Mouse (Mus musculus): ENCODE results near the gene Cobll1.
A peak's percentile ranks its signal among the peaks of the same experiment; 100 is the strongest.

Cobll1 gene

DNA sequence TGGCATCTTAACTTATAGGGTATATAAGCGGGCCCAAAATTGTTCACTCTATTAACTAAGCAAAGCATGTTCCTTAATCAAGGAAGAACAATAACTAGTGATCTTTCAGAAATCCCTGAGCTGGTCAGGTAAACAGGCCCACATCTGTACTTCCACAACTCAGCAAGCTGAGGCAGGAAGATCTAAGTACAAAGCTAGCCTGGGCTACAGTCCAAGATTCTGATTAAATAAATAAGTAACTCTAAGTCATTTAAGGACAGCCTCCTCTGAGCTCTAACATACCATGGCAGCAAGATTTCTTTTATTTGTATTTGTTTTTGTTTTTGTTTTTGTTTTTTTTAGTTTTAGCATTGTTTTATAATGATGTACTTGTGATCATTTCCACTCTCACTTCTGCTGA, 42.2 kb downstream of the Cobll1 start:
- DNase-seq (ENCODE audit: low spot score in 2 of 2): no peak

DNA sequence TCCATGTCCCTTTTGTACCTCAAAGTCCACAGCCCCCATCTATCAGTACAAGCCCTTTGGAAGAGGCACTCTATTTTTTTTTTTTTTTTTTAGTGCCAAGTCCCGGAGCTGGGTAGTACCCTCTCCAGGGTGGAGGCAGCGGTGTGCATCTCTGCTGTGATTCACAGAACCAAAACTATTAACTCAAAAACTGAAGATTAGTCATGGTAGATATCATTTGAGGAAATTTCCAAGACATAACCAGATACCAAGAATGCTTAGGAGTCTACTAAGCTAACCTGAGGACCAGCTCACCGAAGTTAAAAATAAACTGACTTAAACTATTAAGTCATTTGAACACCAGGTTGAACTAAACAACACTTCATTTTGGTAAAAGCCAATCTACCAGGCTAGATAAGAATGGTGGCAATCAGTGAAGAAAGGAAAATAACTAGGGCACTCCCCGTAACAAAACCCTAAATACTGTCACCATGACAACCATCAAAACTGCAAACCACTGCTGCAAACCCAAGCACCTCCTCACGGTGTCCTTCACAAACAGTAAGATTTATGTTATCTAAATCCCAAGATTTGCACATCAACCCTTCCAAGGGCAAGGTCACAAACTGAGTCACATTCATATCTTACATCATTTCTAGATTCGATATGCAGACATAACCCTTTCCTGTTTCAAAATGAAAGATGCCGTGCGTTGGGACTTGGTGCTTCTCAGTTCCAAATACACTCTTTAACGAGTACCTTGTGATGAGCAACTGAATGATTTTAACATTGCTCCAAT, 43.8 kb downstream of the Cobll1 start:
- no peak for DNase-seq (ENCODE audit: low spot score in 2 of 2)

DNA sequence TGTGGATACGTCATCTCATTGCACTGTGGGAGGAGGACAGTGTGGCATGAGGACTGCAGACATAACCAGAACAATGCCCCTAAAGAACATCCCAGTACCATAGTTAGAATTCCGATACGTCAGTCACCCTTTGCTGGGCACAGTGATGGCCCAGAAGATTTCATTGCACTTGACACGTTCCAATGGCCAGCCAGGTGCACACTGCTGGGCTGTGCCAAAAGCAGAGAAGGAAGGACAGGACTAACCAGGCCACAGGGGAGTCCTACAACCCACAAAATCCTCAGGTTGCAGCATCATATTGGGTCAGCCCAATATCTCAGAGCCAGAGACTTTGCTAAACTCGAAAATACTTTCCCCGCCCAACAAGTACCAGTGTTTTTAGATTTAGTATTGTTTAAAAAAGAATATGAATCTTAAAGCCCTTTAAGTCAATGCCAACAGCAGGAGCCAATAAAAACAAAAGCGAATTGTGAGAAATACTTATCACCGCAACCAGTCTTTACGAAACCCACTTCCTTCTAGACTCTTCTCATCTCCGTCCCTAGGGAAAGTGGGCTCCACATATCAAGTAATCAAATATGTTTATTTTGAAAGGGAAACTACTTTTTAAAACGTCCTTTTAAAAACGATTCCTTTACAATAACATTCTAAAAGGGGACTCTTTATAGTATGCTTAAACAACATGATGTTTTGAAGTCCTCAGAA, 46.0 kb downstream of the Cobll1 start:
- DNase-seq (ENCODE audit: low spot score in 2 of 2): no peak

DNA sequence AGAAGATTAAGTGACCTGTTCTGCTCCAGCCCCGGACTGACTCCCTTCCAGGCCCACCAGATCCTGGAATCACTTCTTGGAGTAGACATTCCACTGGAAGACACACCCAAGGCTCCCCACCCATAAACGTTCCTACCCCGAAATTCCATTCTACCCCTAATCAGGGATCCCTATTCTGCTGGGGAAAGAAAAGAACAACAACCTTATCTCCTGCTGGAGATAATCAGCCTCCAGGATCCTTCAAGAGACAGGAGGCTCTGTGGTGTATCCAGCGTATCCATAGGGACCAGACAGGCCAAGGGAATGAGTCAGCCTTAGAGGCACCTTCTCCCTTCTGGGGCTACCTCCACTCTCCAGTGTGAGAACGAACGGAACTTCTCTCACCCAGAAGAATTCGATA, 47.8 kb downstream of the Cobll1 start:
- DNase-seq (ENCODE audit: low spot score in 2 of 2): peak in 1 of 2 experiments; percentile 24

DNA sequence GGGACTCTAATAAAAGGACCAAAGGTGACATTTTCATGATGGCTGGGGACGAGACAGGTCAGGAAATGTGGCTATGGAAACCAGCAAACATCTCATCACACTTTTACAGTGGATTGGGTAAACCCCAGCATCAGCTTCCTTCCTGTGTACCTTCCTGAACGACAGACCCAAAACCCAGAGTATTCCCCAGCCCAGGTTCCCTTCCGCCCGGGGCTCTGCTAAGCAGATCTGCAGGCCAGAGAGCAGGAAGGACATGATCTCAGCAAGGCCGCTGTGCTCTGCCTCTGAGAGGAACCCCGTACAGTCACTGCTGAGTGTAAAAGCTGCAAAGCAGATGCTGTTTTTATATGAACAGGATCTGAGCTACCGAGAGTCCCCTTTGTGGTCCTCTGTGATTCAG, 49.9 kb downstream of the Cobll1 start:
- peak; percentile 64 to 82 for DNase-seq (ENCODE audit: low spot score in 2 of 2)

DNA sequence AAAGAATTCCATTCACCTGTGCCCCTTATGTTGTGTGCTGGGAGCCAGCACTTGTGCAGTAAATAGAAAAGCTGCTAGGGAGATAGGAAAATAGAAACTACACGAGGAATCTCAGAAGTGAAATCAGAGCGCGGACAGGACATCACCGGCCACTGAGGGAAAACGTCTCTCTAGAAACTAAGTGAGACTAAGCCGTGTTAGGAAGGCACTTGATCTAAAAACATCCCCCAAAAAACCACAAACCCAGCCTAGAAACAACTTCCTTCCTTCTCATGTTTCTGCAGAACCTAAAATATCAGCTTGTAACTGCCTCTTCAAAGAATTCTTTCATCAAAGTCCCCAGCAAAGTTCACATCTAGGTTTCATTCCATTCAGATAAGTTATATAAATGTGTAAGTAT, 50.6 kb downstream of the Cobll1 start:
- DNase-seq (ENCODE audit: low spot score in 2 of 2): no peak

DNA sequence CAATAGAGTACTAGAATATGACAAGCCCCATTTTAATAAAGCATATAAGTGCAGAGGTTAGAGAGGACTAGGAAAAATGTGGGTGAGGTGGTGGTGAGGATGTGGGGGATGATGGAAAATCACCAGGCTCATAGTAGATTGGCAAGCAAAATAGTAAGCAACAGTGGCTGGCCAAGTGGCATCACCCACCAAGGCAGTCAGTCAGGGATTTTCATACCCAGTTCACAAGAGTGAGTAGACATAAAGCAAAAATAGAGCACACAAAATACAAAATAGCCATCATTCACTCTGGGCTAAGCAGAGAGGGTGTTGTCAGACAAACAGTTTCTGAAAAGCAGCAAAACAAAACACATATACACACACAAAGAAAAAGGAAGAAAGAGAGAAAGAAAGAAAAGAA, 51.6 kb downstream of the Cobll1 start:
- DNase-seq (ENCODE audit: low spot score in 2 of 2): no peak

DNA sequence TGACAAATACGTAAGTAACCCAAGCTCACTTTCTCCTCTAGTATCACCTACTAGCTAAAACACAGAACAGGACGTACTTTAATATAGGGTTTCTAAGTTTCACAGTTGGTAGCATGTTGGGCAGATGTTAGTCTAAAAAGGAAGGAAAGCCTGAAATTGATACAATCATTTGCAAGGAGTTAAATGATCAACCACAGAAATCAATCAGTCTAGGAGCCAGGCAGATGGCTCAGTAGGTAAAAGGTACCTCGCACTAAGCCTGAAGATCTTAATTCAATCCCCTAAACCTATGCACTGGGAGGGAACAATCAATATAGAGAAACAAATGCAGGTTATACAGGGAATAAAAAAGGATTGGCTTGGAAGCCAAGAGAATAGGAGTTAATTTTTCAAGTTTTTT, 52.0 kb downstream of the Cobll1 start:
- DNase-seq (ENCODE audit: low spot score in 2 of 2): no peak

DNA sequence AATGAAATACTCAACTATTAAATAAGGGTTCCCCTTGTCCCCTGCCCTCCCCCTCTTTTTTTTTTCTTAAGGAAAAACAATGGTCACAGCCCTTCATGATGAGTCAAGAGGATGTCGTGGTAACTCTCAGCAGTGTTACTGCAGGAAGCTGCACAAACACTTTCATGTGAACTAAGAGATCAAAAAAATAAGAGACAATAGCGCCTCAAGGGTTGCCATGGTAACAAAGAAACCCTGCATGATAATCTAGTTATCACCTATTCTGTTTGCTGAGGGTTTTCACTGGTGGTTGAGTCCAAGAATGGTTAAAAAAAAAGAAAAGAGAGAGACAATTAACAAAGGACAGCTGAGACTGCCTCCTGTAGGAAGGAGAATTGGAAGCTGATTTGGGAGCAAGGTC, 56.5 kb downstream of the Cobll1 start:
- DNase-seq (ENCODE audit: low spot score in 2 of 2): no peak

DNA sequence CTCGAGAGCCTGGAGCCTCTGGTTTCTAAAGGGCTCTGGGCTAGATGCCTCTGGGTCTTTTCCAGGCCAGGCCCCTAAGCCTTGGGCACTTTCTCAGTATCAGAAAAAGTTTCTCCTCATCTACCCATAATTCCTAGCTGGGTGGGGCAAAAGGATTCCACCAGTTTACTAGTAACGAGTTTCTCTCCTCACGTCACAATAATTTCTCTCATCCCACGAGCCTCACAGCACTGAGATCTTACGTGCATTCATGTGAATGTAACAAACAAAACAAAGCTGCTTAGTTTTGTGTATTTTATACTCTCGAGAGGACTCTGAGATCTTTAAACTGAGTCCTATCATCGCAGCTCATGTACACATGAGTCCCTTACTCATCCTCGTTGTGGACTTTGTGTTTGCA, 57.5 kb downstream of the Cobll1 start:
- DNase-seq (ENCODE audit: low spot score in 2 of 2): no peak

DNA sequence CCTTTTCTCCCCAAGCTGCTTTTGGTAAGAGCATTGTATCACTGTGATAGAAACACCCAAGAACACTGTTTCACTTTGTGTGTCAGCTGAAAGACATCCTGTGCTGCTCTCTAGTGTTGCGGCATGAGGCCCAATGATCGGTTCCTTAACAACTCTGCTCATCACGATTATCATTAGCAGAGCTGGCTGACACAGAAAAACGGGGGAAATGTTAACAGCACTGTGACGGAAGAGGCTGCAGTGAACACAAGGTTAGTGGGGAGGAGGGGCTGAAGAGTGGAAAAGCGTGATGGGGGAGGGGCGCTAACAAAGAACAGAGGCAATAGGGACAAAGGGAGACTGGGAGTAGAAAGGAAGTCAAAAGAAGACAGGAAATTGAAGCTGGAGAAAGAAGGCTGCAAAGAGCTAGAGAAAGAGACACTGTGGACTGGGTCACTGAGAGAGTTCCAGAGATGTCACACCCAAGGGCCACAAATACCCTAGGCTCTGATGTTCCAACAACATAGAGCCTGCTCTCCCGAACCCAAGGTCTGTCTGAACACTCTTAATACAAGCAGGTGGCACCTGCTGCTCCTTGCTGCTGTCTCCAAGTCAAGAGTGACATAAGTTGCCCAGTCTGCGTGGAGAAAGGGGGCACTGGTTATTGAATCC, 58.0 kb downstream of the Cobll1 start:
- DNase-seq (ENCODE audit: low spot score in 2 of 2): no peak

DNA sequence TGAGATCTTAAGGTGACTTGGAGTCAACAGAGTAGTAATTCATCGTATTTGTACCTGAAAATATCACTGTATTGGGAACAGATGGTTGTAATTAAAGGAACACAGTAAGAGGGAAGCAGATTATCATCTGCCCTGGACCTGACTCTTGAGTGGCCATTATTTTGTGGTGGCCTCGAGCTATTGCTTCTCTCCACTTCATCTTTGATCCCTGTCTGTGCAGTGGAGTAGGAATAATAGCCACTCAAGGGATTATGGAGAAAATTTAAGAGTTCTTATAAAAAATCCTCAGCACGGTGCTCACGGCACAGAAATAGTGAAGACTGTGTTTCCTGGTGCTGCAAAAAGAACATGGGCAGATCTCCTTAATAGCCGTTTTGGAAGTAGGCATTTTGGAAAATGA, 63.6 kb downstream of the Cobll1 start:
- no peak for DNase-seq (ENCODE audit: low spot score in 2 of 2)

DNA sequence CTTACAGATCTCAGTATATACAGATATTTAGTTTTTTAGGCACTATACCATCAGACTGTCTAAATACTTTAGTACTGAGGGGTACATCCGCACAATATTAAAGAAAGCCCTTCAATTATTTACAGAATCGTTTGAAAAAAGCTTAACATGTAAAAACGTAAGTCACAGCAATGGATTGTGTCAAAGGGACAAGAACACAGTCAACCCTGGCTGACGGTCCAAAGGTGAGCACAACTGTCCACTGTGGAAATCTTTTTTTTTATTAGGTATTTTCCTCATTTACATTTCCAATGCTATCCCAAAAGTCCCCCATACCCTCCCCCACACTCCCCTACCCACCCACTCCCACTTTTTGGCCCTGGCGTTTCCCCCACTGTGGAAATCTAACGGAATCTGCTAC, 67.1 kb downstream of the Cobll1 start:
- DNase-seq (ENCODE audit: low spot score in 2 of 2): no peak

DNA sequence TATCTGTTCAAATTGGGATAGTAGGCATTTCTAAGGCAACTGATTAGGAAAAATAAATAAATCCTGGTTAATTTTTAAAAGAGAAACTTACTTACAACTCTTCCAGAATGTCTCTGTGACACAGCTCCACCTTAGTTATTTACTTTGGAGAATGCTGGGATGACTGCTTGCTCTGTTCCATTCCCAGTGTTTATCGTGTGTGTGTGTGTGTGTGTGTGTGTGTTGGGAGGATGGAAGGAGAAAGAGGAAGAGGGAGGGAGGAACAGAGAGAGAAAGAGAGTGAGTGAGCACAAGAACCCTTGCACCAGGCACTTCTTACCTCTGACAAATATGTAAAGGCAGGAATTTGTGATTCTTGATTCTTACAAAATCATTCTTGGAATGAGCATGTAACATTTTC, 67.7 kb downstream of the Cobll1 start:
- no peak for DNase-seq (ENCODE audit: low spot score in 2 of 2)

DNA sequence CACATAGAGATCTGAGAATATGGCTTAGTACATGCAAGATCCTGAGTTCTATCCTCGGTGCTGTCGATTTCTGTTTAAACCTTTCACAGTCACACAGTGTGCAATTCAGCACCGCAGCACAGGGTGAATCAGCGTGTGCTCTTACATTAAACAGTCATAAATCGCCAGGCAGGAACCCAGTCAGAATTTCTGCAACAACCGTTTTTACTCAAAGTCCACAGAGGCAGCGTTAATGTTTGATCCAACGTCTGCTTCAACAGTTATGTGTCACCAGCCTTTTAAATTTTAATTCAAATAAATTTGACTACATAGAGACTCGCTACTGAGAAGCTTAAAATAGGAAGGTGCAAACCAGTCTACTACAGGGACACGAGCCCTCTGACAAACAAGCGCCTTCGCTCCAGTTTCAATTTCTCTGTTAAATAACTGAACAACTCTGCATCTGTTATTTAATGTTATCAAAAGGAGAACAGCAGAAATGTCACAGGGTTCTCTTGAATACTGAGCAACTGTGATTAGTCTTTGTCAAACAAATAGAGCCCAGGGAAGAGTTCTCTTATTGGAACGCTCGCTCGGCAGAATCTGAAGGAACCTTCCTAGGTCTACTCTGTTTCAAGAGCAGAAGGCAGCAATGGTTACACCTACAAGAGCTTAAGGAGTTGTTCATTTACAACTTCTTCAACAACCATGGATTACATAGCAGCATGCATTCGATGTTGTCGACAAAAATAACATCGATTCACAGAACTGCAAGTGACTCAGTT, 68.3 kb downstream of the Cobll1 start:
- DNase-seq (ENCODE audit: low spot score in 2 of 2): no peak

DNA sequence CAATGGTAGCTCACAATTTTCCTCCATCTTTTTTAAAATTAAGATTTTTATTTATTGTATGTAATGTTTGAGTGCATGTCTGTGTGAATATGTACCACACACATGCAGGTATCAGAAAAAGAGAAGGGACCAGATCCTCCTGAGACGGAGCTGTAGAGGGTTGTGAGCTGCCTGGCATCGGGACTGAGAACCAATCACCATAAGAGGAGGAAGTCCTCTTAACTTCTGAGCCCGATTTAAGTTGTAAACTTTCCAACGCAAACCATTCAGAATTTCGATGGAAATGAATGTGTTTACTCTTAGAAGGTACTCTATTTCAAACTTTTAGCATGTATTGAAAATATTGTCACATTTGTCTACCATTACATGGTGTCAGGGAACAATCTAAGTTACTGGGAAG, 68.9 kb downstream of the Cobll1 start:
- no peak for DNase-seq (ENCODE audit: low spot score in 2 of 2)

DNA sequence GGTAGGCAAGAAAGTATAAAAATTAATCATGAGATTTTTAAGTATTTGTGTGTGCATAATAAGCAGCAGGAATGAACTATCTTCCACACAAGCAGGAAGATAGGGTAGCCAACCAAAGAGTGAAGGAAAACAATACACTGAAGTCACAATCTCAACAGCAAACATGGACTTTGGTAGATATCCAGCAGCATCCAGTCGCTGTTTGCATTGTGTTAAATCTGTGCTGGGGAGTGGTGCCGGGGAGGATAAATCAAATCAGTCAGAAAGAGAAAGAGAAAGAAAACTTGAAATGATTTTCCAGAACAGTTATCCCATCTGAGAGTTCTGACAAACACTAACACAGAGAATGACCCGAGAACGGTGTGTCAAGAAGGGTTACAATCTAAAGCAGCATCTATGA, 75.2 kb downstream of the Cobll1 start:
- DNase-seq (ENCODE audit: low spot score in 2 of 2): no peak

DNA sequence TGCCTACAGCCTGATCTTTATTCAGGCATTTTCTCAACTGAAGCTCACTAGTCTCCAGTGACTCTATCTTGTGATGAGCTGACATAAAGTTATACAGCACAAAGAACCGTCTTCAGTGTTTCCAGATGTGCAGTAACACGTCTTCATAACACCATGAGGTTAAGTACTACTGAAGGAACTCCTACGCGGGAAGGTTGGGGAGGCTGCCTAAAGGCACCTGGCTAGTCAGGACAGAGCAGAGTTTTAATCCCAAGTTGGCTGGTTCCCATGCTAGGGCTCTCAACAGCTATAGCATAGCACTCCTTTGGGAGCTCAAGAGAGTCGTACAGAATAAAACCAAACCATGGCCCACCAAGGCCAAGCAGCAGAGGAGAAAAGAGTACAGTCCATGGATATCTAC, 76.6 kb downstream of the Cobll1 start:
- no peak for DNase-seq (ENCODE audit: low spot score in 2 of 2)

DNA sequence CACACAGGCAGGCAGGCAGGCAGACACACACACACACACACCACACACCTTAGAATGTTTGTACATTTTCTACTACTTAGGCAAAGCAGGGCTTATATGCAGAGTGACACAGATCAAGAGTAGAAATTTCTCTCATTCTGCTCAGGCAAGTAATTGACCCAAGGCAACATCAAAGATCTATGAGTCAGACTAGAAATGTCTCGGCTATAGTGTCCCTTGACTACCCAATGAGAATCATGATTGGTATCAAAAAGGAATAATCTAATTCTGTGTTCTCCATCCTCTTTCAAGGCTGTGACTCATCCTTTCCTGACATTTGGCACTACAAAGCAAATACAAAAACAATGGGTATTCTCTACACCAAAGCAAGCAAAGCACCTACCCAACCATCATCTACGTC, 77.5 kb downstream of the Cobll1 start:
- DNase-seq (ENCODE audit: low spot score in 2 of 2): no peak

DNA sequence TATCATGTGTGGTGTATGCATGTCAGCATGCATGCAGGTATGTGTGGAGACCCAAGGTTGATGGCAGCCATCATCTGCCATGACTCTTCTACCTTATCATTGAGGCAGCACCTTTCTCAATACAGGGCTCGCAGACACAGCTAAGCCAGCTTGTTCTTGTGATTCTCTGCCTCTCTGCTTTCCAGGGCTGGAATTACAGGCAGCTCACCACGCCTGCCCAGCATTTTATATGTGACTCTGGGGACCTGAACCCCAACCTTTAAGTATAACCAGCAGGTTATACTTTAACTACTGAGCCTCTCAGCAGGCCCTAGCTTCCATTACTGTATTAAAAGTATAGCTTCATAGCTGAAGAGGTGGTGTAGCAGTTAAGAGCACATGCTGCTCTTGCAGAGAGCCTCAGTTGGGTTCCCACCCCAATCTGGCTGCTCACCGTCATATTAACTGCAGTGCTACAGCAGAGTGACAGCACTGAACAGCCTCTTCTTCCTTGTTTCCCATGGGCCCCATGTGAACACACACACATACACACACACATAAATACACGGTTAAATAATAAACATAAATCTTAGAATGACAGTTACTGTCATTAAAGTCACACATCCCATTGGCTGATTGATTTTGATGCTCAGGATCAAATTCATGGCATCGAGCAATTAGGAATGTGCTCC, 81.1 kb downstream of the Cobll1 start:
- DNase-seq (ENCODE audit: low spot score in 2 of 2): no peak

DNA sequence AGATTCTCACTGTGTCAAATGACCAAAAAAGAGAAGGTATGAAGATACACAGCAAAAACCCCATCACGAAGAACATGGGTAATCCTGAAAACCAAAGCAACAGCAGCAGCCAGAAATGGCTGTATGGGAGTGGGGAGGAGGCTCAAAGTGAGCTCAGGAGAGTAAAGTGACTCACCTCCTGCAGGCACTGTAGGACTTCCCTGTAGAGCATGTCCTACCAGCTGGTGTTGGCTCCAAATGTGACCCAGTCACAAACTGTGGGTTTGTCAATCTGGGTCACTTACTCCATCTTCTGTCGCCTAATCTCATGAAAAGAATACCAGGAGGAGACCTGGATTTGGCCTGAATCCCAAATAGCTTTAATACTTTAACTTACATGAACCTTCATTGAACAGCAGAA, 81.9 kb downstream of the Cobll1 start:
- DNase-seq (ENCODE audit: low spot score in 2 of 2): no peak

DNA sequence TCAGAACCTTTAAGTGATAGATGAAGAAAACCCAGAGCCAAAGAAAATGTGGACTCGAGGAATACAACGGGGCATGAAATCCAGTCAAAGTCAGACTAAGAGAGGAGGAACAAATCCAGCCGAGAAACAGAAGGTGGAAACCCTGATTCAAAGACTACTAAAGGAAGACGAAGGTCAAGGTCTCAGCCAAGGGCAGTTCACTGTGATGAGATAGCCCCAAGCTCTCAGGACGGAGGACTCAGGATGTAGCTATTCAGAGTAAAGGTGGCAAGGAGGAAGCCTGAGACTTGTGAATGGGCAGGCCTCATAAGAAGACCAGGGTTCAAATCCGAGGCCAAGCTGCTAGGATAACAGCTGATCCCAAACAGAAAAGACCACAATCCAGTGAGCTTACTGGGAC, 90.3 kb downstream of the Cobll1 start:
- no peak for DNase-seq (ENCODE audit: low spot score in 2 of 2)
